Mouse (Mus musculus) heart, embryonic 13.5 days (tissue): ENCODE measurements around the gene Fam160b1. TPM values are rescaled to one million over a fixed set of nuclear protein-coding genes. Genes with fewer than 3 reads are reported as not detected.

Experiments used
- ATAC-seq: fragments of 200-750 bp; cut with Nextera tagmentation; 2 replicates; pipeline ENCODE4 v1.8.0; 2017; ENCODE audit warnings: moderate TSS enrichment; ENCODE audit not compliant: insufficient number of reproducible peaks, low FRiP score, low TSS enrichment; ENCODE audit errors: extremely low read depth
- H3K27ac ChIP-seq: fragments of 300-500 bp; sonication (generic); replicated peaks from 2 replicates; pipeline ENCODE4 v1.5.1; 2015; ENCODE audit warnings: moderate library complexity, mild to moderate bottlenecking, inconsistent platforms
- H3K27me3 ChIP-seq: fragments of 300-500 bp; sonication (generic); replicated peaks from 2 replicates; pipeline ENCODE4 v1.6.1; 2015; ENCODE audit warnings: mild to moderate bottlenecking, inconsistent platforms
- H3K36me3 ChIP-seq: fragments of 300-500 bp; sonication (generic); 2 replicates; pipeline ENCODE4 v1.6.1; 2015; ENCODE audit warnings: mild to moderate bottlenecking, inconsistent platforms
- H3K4me1 ChIP-seq: fragments of 300-500 bp; sonication (generic); 2 replicates; pipeline ENCODE4 v1.6.1; 2015; ENCODE audit warnings: inconsistent platforms
- H3K4me2 ChIP-seq: fragments of 300-500 bp; sonication (generic); 2 replicates; pipeline ENCODE4 v1.6.1; 2015; ENCODE audit warnings: inconsistent platforms, mild to moderate bottlenecking, moderate library complexity
- H3K4me3 ChIP-seq: fragments of 300-500 bp; sonication (generic); 2 replicates; pipeline ENCODE4 v1.5.1; 2015; ENCODE audit warnings: moderate library complexity, mild to moderate bottlenecking, inconsistent platforms
- H3K9ac ChIP-seq: fragments of 300-500 bp; sonication (generic); 2 replicates; pipeline ENCODE4 v1.6.1; 2015; ENCODE audit warnings: inconsistent platforms, mild to moderate bottlenecking, moderate library complexity
- H3K9me3 ChIP-seq: fragments of 300-500 bp; sonication (generic); 2 replicates; pipeline ENCODE4 v1.6.1; 2016; ENCODE audit warnings: inconsistent platforms
- WGBS: fragments of 180-500 bp; shearing (Covaris S2); methylation state at CpG from one replicate; pipeline ENCODE4 v1.1.7; 2015; ENCODE audit warnings: mixed read lengths; 5-methylcytosine and 5-hydroxymethylcytosine counted together
- polyA plus RNA-seq: library from polyadenylated mRNA; unstranded; fragments of >200 nt; fragmentation: Nextera tagmentation; extraction: Ambion mirVana; gene quantifications from 2 replicates; pipeline ENCODE4 v1.2.1, GENCODE M21; 2015

Gene Fam160b1
- polyA plus RNA-seq: 9.9 and 10.3 TPM in 2 replicates

DNA sequence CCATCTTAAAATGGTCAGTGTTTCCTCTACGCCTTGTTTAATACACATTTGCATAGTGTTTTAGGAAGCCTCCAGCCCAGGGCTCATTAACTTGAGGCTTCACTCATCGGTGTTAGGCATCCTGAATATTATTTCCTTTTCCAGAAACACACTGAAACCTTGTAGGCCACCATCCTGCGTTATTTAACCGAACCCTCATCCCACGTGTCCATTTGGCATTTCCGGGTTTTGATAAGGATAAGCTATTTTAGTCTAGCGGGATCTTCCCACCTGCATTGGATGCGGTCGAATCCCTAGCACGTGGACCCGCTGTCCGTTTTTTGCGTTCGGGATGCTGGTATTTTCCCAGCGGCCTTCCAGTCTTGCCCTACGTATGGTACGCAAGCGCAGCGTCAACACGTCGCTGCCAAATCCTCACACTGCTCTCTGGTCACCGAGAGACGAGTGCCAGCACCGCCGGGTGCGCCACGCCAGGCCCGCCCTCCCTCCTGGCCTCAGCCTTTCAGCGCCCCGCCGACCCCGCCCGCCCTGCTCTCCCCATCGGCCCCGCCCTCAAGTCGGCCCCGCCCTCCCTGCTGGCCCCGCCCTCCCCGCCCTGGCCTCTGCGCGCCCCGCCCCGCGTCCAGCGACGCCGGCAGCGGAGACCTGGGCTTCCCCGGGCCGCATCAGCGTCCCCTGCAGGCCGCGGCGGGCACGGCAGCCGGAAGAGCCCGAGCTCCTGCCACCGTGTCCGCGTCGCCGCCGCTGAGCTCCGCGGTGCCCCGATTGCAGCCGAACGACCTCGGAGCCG lies at the start of gene Fam160b1:
Gene Fam160b1 (plus strand): TSS at position 340 of the 790 bp plus-strand sequence.
- peak within 1 kb of the TSS; percentile 97 for H3K27ac ChIP-seq
- peak within 1 kb of the TSS; percentile 89 for H3K4me3 ChIP-seq
- peak; percentile 86 for ATAC-seq
- H3K9me3 ChIP-seq: no peaks in the 10 kb centered on the region
- H3K4me1 ChIP-seq: peaks cover 80% of the 10 kb centered on the region
- H3K27me3 ChIP-seq: no peaks in the 10 kb centered on the region
- WGBS: under 1% methylated on average over 49 of the region's 70 CpGs
- no peaks in the 10 kb centered on the region for H3K36me3 ChIP-seq
- H3K4me2 ChIP-seq: peak within 1 kb of the TSS; percentile 83
- H3K9ac ChIP-seq: peak within 1 kb of the TSS; percentile 99

DNA sequence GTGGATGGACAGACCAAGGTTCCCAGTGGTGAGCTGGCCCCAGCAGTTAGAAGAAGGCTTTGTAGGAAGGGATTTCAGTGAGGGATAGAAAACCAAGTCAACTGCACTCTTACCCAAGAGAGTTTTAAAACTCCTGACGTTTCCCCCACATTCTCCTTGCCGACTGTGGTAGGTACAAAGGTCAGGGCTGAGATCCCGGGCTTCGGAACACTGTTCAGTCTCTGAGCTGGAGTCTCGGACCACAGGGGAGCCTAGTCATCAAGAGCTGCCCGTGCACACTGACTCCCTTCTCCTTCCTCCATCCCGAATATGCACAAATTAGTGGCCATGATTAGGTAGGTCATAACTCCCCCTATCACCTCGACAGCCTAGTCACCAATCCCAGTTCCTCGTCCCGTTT lies 47.3 kb upstream of the Fam160b1 start:
- Histone ChIP-seq H3K4me3 (no peak overlapping the region), H3K9me3 (no peaks in the 10 kb centered on the region), H3K4me2 (peak overlapping the region; percentile 89; the same call in 1 of the 2 replicates), H3K36me3 (no peaks in the 10 kb centered on the region), H3K4me1 (peaks cover 18% of the 10 kb centered on the region), H3K27me3 (peaks cover 33% of the 10 kb centered on the region), H3K27ac (no peak overlapping the region), H3K9ac (no peak overlapping the region)
- 70% methylated on average over 10 of the region's 10 CpGs for WGBS
- ATAC-seq: no peak

DNA sequence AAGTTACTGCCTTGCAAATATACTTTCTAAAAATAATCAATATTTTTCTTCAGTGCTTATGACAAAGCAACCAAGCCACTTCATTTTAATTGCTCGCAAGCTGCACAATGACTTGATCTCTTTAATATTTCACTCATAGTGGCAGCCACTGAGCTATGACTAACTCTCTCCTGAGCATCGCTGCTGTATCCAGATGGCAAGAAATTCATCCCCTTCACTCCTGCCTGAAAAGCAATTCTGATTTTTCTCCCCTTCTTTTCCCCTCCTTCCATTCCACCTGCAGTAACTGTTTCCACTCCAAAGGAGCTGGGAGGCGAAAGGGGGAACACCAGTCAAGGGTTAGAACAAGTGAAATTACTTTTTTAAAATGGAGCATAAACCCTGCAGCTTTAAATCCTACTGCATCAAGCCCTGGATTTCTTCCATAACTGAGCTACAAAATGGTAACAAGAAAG lies 46.6 kb upstream of the Fam160b1 start:
- peaks cover 18% of the 10 kb centered on the region for H3K4me1 ChIP-seq
- peaks cover 33% of the 10 kb centered on the region for H3K27me3 ChIP-seq
- H3K36me3 ChIP-seq: no peaks in the 10 kb centered on the region
- H3K4me3 ChIP-seq: peak overlapping the region; percentile 79
- 69% methylated on average over 3 of the region's 3 CpGs for WGBS
- peak overlapping the region; percentile 91 for H3K9ac ChIP-seq
- ATAC-seq: no peak
- peak overlapping the region; percentile 89 for H3K4me2 ChIP-seq
- H3K9me3 ChIP-seq: no peaks in the 10 kb centered on the region
- peak overlapping the region; percentile 68; the same call in 1 of the 2 replicates for H3K27ac ChIP-seq

DNA sequence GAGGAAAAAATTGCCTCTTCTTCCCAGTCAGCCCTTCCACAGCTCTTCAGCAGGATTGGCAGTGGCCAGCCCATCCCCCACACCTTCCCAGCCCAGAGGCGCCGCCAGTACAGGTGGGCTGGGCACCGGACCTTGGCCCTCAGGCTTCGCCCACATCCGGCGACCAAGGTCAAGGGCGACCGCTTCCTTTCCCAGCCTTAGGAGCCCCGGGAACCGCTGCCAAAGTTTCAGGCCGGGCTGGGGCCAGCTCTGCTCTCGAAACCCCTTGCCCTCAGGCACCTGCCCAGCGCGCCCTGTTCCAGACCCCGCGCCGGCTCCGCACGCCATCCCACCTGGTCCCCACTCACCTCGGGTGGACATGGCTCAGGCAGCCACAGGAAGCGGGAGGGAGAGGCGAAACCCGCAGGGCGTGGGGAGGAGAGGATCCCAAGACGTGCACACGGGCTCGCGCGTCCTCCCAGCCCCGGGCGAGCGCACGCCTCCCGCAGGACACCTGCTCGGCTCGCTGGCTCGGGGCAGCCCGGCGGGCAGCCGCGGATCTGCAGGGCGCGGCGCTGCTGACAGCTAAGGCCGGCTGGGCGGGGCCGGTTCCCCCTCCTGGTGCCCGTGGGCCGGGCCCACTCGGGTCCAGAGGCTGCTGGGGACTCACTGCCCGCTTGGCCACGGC lies 46.0 kb upstream of the Fam160b1 start, which contains the start of gene Ablim1:
Gene Ablim1 (minus strand): TSS at position 574 of the 667 bp plus-strand sequence.
- Histone ChIP-seq H3K4me2 (peak within 1 kb of the TSS; percentile 89), H3K27me3 (peaks cover 33% of the 10 kb centered on the region), H3K9me3 (no peaks in the 10 kb centered on the region), H3K4me1 (peaks cover 18% of the 10 kb centered on the region), H3K4me3 (peak within 1 kb of the TSS; percentile 79), H3K36me3 (no peaks in the 10 kb centered on the region), H3K27ac (peak within 1 kb of the TSS; percentile 68), H3K9ac (peak within 1 kb of the TSS; percentile 91)
- WGBS: 2% methylated on average over 52 of the region's 52 CpGs
- ATAC-seq: no peak

GRCm38 (mm10) chr19:57315013-57315565 lies 45.4 kb upstream of the Fam160b1 start:
- Histone ChIP-seq H3K4me3 (peak overlapping the region; percentile 79), H3K27me3 (peaks cover 33% of the 10 kb centered on the region), H3K9ac (peak overlapping the region; percentile 91), H3K36me3 (no peaks in the 10 kb centered on the region), H3K4me2 (peak overlapping the region; percentile 89), H3K9me3 (no peaks in the 10 kb centered on the region), H3K4me1 (peaks cover 18% of the 10 kb centered on the region), H3K27ac (peak overlapping the region; percentile 68; the same call in 1 of the 2 replicates)
- ATAC-seq: no peak
- 33% methylated on average over 11 of the region's 11 CpGs for WGBS

DNA sequence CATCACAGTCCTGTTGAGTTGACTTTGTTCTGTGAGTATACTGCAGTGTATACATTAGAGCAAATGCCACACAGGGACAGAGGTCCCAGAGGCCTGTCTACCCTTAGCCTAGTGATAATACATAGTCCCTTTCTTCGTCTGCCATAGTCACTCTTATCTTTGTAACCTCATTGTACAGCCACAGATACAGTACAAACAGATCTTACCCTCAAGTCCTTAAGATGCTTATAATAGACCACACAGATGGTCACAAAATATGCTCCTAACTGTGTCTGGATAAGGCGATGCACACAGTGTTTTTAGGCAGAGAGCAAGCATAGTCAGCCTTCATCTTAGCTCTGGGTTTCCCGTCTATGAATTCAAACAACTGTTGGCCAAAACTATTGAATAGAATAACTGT lies 43.9 kb upstream of the Fam160b1 start:
- no peak overlapping the region for H3K4me2 ChIP-seq
- peaks cover 33% of the 10 kb centered on the region for H3K27me3 ChIP-seq
- H3K36me3 ChIP-seq: no peaks in the 10 kb centered on the region
- no peak overlapping the region for H3K27ac ChIP-seq
- no peak for ATAC-seq
- H3K9ac ChIP-seq: no peak overlapping the region
- H3K9me3 ChIP-seq: no peaks in the 10 kb centered on the region
- 64% methylated on average over 3 of the region's 3 CpGs for WGBS
- H3K4me1 ChIP-seq: peaks cover 18% of the 10 kb centered on the region
- no peak overlapping the region for H3K4me3 ChIP-seq

GRCm38 (mm10) chr19:57320656-57321382 lies 39.7 kb upstream of the Fam160b1 start:
- no peak overlapping the region for H3K4me2 ChIP-seq
- peaks cover 4% of the 10 kb centered on the region; the same call in 1 of the 2 replicates for H3K27me3 ChIP-seq
- no peak overlapping the region for H3K4me3 ChIP-seq
- 63% methylated on average over 9 of the region's 9 CpGs for WGBS
- H3K4me1 ChIP-seq: no peaks in the 10 kb centered on the region
- no peaks in the 10 kb centered on the region for H3K36me3 ChIP-seq
- no peak overlapping the region for H3K9ac ChIP-seq
- no peak for ATAC-seq
- no peak overlapping the region for H3K27ac ChIP-seq
- no peaks in the 10 kb centered on the region for H3K9me3 ChIP-seq

GRCm38 (mm10) chr19:57321839-57322238 lies 38.6 kb upstream of the Fam160b1 start:
- no peaks in the 10 kb centered on the region for H3K4me1 ChIP-seq
- no peak overlapping the region for H3K27ac ChIP-seq
- no peak overlapping the region for H3K4me3 ChIP-seq
- H3K36me3 ChIP-seq: no peaks in the 10 kb centered on the region
- no peak for ATAC-seq
- no peaks in the 10 kb centered on the region for H3K27me3 ChIP-seq
- H3K4me2 ChIP-seq: no peak overlapping the region
- WGBS: 70% methylated on average over 3 of the region's 3 CpGs
- H3K9me3 ChIP-seq: no peaks in the 10 kb centered on the region
- no peak overlapping the region for H3K9ac ChIP-seq

- Histone ChIP-seq H3K9ac (no peak overlapping the region), H3K4me1 (no peaks in the 10 kb centered on the region), H3K4me2 (no peak overlapping the region), H3K4me3 (no peak overlapping the region), H3K36me3 (no peaks in the 10 kb centered on the region), H3K27ac (no peak overlapping the region), H3K27me3 (no peaks in the 10 kb centered on the region), H3K9me3 (no peaks in the 10 kb centered on the region)
- no peak for ATAC-seq
- WGBS: 78% methylated on average over 4 of the region's 4 CpGs
Observed at GRCm38 (mm10) chr19:57322491-57322890, 38.0 kb upstream of the Fam160b1 start.

- Histone ChIP-seq H3K4me3 (no peak overlapping the region), H3K4me1 (no peaks in the 10 kb centered on the region), H3K27me3 (no peaks in the 10 kb centered on the region), H3K9me3 (no peaks in the 10 kb centered on the region), H3K4me2 (no peak overlapping the region), H3K36me3 (no peaks in the 10 kb centered on the region), H3K27ac (no peak overlapping the region), H3K9ac (no peak overlapping the region)
- WGBS: 80% methylated on average over 8 of the region's 8 CpGs
- no peak for ATAC-seq
Observed at GRCm38 (mm10) chr19:57323087-57323486, 37.4 kb upstream of the Fam160b1 start.
